Mouse (Mus musculus) urinary bladder, adult 18-20 months (tissue): Measurements from ENCODE around the gene Commd1.

ENCODE experiments used
- DNase-seq, 2 experiments: peaks; one replicate each; pipeline ENCODE4 v3.0.0; 2022; ENCODE audit warnings: low spot score in 2 of 2, mixed read lengths in 2 of 2

Gene Commd1

DNA sequence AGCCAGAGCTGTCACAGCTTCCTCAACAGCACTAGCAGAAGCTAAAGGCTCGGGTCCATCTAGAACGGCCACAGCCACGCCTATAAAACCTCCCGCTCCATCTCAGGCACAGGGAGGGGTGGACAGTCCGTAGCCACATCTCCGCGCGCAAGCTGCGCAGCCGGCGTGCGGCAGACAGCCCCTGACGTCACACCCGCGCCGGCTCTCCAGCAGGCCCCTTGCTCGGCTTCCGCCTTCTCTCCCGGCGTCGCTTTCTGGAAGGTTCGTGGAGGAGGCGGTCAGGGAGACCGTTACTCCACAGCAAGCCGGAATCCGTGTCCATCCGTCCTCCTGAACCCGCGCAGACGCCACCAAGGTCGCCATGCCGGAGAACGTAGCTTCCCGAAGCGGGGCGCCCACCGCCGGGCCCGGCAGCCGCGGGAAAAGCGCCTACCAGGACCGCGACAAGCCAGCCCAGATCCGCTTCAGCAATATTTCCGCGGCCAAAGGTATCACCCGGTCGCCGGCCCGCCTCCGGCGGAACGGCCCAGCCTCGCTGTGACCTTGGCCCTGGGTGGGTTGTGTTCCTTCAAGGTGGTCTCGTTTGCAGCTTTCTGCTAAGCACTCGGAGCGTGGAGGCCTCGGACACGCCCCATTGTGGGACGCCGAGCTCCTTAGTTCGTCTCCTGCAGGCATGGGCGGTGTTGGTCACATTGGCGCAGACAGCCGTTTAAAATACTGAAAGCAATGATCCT is 8.4 kb upstream of the Commd1 start, which contains the start of gene Cct4:
Gene Cct4 (plus strand): TSS at position 127 of the 734 bp plus-strand sequence.
- DNase-seq, result peak; percentile 92

DNA sequence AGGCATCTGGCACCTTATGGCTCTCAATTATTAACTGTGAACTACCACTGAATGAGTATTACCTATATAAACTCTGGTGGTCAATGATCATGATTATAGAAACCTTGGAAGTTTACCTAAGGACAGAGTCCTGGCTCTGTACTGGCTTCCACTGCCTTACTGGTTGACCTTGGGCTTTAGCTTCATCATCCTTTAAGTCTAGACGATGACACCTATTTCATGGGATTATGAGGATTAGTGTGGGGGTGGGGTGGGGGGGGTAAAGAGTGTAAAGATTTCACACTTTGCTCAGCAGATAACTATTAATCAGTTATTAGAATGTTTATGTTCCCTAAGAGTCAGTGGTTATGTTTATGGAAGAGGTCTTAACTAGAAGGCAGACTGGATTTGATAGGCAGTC is 7.6 kb upstream of the Commd1 start:
- DNase-seq, result no peak

DNA sequence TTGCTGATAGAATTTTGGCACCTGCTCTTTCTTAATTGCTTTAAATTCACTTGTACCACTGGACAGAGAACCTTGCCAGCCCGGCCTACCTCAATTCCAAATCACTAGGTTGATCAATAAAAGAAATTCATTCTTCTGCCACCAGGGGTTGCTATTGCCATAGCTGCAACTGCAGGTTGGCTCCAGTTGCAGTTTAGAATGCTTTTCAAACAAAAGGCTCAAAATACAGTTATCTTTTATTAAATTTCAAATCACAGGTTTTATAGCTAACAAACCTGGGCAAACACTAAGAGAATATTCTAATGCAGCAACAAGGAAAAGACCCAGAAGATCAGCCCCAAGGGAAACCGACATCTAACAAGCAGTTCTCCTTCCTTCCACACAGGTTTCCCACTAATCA is 5.2 kb upstream of the Commd1 start:
- DNase-seq, result no peak

DNA sequence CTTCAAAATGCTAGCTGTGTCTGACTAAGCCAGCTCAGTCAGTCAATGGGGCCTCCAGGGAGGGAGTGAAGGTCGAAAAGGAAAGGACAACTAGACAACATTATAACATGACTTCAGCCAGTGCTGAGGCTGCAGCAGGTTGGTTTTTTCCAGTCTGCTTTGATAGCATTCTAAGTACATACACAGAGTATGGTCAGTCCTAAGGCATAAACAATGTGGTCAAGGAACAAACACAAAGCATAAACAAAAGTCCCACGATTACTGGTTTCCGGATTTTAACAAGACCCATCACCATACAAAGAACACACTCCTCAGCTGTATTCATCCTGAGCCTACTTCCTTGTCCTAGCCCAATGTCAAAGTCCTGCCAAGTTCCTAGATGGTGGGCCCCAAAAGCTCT is 3.3 kb upstream of the Commd1 start:
- no peak for DNase-seq

DNA sequence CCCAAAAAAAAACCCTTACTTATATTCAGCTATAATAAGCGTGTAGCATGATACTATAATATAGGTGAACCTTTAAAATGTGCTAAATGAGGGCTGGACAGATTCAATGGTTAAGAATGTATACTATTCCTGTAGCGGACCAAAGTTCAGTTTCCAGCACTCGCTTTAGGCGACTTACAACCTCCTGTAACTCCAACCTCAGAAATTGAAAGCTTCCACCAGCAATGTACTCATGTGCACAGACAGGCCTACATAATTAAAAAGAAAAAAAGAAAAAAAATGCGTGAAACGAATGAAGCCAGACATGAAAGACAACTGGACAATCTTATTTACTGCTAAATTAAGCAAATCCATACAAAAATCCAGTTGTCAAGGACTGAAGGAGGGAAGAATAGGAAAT is 664 bp upstream of the Commd1 start:
- no peak for DNase-seq

DNA sequence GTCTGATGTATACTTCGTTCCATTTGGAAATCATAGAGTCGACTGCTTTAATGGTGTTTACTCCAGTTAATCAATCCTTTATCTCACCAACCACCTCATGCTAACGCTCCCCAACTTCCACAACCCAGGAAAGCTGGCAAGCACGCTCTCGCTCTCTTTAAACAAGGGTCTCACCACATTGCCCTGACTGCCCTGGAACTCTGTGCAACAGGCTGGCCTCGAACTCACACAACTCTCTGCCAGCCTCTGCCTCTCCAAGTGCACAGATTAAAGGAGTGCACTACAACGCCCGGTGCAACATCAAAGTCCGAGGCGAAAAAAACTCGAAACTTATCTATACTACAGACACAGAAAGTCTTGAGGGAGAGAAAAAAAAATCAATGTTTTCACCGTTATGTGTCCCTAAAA is 635 bp downstream of the Commd1 start:
- DNase-seq, result no peak

DNA sequence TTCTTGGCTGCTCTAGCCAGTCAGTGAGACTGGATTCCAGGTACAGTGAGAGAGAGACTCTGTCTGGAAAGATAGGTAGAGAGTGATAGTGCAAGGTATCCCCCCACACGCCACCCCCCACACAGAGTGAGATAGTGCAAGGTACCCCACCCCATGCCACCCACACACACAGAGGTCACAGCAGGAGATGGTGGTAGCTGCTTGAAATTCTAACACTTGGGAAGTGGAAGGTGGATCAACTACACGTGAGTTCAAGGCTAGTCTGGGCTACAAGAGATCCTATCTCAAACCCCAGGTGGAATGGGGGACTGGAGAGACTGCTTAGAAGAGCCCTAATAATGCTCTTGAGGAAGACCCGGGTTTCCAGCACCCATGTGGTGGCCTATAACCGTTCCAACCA is 1.1 kb downstream of the Commd1 start:
- no peak for DNase-seq

DNA sequence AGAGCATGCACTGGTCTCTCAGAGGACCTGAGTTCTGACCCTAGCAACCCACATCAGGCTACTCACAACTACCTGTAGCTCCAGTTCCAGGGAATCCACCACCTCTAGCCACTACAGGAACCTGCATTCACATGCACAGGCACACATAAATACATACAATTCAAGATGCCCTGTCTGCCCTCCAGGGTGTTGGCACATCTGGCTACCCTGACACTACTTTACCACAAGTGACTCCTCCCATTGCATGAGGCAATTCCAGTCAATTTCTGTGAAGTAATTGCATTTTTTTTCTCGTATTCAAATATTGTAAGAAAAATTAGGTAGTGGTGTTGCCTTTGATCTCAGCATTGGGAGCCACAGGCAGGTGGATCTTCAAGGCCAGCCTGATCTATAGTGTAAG is 3.0 kb downstream of the Commd1 start:
- DNase-seq, result no peak

DNA sequence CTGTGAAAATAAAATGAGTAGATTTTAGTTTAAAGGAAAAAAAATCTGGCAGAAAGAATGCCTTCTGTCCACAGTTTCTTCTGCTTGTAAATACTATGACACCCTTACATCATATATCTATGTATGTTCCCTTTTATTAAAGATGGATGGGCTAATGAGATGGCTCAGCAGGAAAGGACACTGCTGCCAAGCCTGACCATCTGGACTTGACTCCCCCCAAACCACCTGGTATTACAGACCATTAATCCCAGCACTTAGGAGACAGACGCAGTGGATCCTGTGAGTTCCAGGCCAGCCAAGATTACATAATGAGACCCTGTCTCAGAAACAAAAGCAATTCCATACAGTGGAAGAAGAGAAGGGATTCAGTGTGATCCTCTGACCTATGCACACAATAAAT is 3.5 kb downstream of the Commd1 start:
- DNase-seq, result no peak

DNA sequence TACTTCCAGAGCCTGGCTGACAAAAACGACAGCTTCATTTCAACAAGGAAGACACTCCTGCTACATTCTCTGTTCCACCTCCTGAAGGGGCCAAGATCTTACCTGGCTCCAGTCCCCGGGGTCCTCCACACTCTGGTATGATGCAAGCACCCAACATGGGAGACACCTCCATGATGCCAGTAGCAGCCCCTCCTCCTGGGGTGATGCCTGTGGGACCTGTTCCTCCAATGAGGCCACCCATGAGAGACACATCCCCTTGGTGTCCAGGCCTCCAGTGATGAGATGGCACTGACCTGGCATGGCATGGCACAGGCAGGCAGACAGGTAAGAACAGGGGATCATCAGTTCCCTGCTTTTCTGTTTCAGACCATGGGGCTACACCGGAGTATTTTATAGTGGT is 4.0 kb downstream of the Commd1 start:
- DNase-seq, result no peak

DNA sequence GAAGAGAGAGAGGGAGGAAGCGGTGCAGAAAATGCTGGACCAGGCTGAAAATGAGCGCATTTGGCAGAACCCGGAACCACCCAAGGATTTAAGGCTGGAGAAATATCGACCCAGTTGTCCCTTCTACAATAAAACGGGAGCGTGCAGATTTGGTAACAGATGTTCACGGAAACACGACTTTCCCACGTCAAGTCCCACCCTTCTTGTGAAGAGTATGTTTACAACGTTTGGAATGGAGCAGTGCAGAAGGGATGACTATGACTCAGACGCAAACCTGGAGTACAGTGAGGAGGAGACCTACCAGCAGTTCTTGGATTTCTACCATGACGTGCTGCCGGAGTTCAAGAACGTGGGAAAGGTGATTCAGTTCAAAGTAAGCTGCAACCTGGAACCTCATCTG is 8.6 kb downstream of the Commd1 start:
- no peak for DNase-seq

DNA sequence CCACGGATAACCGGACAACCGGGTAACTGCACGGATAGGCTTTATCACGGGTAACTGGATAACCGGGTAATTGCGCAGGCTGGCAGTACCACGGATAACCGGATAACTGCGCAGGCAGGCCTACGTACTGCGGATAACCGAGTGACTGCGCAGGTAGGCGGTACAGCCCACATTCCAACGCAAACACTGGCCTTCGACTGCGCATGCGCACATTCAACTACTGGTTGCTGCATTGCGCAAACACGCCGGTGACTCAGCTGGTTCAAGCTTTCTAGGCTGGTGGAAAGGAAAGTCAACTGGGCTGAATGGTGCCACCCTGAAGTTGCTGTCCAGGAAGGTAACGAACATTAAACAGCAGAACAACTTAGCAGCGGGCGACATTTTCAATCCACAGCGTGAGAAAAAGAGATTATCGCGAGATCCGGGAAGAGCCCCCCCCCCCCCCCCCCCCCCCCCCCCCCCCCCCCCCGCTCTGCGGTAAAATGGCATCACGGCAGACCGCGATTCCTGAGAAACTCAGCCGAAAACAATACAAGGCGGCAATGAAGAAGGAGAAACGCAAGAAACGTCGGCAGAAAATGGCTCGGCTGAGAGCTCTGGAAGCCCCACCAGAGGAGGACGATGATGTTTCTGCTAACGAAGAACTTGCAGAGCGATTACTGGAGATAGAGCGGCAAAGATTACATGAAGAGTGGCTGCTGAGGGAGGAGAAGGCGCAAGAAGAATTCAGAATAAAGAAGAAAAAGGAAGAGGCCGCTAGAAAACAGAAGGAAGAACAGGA is 9.2 kb downstream of the Commd1 start:
- peak; percentile 62 to 86 for DNase-seq

DNA sequence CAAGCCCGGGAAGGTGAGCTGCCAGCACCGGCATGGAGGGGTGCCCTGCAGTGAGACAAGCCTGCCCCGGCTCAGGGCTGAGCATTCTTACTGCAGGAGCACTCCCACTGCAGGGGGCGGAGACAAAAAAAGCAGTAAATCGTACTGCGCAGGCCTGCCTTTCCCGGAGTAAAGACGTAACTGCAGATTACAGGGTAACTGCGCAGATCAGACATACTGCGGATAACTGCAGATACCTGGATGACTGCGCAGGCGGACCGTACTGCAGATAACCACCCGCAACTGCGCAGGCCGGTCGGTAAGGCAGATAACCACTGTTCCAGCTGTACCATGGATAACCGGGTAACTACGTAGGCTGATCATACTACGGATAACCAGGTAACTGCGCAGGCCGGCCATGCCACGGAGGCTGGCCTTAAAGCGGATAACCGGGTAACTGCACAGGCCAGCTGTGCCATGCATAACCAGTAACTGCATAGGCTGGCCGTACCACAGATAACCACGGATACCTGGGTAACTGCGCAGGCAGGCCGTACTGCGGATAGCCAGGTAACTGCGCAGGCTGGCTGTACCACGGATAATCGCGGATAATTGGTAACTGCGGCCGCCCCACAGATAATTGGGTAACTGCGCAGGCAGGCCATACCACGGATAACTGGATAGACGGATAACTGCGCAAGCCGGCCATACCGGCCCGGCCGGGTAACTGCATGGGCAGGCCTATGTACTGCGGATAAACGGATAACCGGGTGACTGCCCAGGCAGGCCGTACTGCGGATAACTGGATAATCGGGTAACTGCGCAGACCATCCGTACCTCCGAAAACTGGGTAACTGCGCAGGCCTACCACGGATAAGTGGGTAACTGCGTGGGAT is 10.1 kb downstream of the Commd1 start, which contains the start of gene Zrsr1:
Gene Zrsr1 (plus strand): TSS at position 171 of the 875 bp plus-strand sequence.
- DNase-seq, result peak; percentile 49 to 50

DNA sequence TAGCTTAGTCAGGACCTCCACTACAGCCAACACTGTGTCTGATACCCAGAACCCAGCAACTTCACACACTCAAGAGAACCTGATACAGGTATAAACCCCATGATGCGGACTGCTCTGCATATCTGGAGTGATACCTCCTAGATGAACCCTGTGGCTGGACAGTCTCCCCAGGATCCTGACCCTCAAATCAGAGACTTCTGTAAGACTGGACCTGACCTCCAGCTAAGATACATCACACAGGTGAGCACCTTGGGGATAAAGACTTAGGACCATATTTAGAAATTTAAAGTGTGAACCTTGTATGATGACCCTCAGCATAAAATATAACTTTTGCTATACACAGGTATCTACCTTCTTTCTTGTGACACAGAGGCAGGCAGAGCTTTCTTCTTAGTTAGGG is 11.6 kb downstream of the Commd1 start:
- DNase-seq, result no peak

DNA sequence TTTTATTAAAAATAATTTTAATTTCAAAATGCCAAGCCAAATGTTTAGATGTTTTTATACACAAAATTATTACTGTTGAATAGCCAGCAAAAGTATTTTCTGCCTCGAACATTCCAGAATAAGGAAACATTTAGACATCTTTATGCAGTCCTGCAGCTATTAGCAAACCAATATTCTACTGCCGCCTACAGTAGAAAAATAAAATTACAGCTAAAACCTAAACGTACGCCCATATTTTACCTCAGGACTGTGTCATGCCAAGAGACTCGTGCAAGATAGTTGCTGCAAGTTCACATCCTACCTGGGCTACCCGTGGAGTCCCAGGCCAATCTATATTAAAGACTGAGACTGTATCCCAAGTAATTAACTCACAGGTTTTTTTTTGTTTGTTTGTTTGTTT is 12.7 kb downstream of the Commd1 start:
- no peak for DNase-seq

DNA sequence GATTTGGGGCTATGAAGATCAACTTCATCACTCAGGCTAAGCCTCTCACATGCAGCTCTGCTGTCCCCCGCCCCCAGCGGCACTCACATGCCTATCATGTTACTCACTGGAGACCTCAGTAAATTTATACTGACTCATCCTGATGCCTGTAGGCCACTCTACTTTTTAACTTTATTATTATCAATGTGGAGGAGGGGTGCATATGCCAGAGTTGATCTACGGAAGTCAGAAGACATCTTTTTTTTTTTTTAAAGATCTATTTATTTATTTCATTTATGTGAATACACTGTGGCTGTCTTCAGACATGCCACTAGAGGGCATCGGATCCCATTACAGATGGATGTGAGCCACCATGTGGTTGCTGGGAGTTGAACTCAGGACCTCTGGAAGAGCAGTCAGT is 16.7 kb downstream of the Commd1 start:
- no peak for DNase-seq

DNA sequence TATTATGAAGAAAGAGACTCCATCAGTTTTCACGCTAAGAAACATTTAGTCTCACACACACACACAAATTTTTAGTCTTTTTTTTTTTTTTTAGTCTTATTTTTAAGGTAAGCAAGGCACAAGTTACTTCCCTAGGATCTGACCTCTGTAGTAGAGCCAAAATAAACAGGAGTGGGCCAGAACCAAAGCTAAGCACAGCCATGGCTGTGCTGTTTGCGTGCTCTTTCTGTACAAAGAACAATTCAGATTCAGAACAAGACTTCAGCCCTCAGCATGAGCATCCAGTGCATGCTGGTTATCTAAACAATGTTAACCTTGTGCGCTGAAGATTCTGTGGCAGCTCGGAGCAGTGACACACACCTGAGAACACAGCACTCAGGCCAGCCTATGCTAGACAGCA is 17.8 kb downstream of the Commd1 start:
- DNase-seq, result no peak

DNA sequence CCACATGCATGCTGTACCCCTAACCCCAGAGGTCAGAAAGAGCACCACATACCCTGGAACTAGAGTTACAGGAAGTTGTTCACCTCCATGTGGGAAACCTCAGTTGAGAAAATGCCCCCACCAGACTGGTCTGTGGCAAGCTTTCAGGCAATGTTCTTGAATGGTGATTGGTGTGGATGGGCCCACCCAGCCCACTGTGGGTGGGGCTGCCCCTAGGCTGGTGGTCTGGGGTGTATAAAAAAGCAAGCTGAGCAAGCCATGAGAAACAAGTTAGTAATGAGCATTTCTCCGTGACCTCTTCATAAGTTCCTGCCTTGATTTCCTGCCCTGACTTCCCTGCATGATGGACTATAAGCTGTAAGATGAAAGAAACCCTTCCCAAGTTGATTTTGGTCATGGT is 20.1 kb downstream of the Commd1 start:
- DNase-seq, result no peak

DNA sequence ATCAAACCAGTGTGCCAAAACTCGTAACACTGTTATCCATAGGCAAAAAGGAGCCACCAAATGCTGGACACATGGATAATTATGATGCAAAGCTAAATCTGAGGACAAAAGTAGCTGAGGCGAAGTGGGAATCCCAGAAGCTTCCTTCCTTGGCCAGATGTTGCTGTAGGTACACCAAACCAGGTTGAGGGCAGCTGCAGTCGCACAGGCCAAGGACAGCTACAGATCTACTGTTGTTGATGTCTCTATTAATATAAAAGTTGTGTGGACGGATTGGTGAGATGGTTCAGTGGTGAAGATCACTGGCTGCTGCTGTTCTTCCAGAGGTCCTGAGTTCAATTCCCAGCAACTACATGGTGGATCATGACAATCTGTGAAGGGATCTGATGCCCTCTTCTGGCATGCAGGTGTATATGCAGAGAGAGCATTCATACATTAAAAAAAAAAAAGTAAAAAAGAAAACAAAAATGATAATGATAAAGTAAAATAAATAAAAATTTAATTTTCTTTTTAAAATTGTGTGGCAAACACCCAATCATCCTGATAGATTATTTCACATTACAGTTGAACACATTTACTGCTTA is 24.3 kb downstream of the Commd1 start:
- no peak for DNase-seq

DNA sequence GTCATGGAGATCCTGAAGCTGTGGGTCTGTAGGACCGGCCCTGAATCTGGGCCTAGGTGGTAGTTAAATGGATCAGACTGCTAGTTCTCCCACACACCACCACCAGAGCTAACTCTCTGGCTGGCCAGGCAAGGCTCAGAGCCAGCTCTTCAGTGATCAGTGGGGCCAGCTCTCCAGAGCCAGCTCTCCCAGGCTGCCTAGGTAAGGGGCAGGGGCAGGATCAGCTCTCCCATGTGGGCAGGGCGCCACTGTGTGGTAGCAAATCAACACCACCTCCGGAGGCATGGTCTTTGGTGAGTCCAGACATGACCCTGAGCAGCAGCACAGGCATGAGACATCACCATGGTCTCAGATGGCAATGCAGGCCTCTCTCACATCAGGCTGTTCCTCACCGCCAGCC is 25.4 kb downstream of the Commd1 start:
- DNase-seq, result peak; percentile 26 to 39

DNA sequence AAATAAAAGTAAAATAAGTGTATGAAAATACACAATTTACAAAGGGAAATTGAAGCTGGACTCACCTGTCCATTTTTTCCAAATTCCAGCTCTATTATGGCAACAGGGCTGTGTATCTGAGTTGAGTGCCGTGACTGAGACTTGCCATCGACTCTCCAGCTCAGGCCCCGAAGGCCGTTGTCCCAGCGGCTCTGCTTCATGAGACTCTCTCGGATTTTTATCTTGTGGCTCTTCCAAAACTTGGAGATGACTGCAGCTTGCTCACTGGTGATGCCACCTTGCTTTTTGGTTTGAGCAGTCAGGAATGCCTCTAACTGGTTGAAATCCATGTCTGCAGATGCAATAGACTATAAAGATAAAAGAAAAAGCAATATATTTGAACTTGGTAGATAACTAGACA is 25.8 kb downstream of the Commd1 start:
- DNase-seq, result no peak

DNA sequence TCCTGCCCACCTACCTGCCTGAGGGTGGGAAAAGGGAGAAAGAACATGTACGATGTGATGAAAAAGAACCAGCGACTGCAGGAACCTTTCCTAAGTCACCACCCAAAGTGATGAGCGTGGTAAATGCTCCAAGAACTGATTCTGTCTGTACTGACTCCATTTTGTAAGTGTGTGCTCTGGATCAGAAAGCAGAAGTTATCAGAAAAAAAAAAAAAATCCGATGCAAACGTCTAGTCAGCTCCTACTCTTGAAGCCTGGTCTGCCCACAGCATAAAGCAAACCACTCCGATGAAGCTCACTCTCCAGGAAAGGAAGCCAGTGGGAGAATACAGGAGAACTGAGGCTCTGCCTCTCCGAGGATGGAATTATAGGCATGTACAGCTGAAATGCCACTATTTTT is 29.5 kb downstream of the Commd1 start:
- DNase-seq, result no peak
